Mouse (Mus musculus): ENCODE results near the gene Slc39a8. TPM values are rescaled to one million over a fixed set of nuclear protein-coding genes. Genes with fewer than 3 reads are reported as not detected.
A peak's percentile ranks its signal among the peaks of the same experiment; 100 is the strongest.

The Slc39a8 gene
- total RNA-seq (2021) = 1 to 10 TPM; 2.7 to 3.6 TPM

DNA sequence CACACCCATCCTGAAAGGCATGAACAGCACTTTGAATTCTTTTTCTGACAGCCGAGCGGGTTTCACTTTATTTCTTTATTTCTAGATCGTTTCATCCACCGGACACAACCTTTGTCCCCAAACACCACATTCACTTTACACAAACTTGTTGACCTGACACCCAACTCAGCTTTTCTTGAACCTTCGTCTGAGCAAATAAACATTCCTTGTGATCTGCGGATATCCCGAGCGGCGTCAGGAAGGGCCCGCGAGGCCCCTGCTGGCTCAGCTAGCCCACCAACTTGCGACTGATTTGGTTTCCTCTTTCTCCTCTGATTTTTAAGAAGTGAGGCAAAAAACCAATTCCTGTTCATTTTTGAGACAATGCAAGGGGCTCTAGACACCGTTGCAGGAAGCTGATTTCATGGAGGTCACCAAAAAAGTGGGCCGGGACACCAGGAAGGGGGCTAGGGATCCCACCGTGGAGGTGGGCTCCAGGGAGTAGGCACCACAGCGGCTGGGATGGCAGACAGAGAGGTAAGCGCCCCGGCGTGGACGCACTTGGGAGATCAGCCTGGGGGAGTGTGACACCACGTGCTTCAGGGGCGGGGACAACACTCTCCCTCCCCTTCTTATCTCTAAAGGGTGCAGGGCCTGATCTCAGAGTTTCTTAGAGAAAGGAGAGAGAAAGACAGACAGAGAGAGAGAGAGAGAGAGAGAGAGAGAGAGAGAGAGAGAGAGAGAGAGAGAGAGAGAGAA is at the start of gene Slc39a8:
Gene Slc39a8 (plus strand): TSS at position 264 of the 738 bp plus-strand sequence.
- peak; percentile 40 to 53 for DNase-seq

DNA sequence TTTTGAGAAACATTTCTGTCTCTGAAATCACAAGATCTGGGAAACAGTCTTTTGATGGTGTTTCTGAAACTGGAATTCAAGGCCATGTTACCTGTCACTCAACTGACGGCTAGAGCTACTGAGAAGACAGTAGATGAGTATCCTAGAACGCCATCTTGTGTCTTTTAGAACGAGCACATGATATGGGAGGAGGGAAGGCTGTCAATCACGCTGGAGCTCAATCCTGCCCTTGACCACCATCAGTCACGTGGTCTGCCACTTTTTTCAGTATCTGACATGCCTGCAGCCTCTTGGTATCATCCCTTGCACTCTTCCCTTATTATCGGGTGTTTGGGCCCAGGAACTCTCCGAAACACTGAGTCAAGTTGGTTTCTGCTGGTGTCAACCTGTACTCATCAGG is 40.0 kb upstream of the Slc39a8 start:
- no peak for DNase-seq

DNA sequence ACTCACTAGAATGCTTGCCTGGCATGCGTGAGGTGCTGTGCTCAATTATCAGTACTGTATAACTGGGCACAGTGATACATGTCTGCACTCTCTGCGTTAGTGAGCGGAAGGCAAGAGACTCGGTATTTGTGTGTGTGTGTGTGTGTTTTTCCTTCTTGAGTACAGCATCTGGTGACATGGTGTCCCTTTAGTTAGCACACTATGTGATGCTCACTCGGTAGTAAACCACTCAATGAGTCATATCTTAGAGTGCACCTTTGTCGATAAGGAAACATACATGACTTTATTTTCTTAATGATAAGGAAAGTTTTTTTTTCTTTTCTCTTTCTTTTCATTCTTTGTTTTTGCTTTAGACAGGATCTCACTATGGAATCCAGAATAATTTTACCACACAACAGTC is 29.0 kb upstream of the Slc39a8 start:
- no peak for DNase-seq

DNA sequence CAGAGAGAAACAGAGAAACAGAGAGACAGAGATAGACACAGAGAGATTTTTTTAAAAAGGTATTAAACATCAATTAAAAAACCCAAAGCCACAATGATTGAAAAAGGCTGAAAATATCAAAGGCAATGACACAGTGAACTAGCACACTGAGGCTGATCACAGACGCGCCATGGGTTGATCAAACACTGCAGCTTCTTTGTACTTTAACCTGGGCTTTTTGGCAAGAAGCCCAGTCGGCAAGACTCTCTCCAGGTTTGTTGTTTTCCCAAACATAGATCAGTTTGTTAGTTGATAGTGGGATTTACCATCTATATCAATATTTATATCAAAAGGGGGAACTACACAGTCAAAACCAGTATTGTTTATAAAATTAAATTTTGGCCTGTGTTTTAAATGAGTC is 26.8 kb upstream of the Slc39a8 start:
- DNase-seq = no peak

DNA sequence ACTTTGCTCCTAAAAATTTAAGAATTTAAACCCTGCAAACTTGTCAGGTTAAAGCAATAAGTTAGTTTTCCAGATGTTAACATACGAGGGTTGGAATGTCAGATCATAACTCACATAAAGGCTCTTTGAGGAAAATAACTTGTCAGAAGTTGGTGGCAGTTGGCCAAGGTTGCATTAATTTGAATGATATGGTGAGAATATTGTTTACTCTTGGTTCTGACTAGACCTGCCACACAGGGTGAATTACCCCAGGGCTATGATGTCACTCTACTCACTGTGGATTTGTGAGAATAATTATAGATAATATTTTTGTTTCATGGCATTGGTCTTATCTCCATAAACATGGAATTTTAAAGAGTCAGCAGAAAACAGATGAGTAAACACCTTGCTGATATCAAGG is 26.4 kb upstream of the Slc39a8 start:
- DNase-seq = no peak

DNA sequence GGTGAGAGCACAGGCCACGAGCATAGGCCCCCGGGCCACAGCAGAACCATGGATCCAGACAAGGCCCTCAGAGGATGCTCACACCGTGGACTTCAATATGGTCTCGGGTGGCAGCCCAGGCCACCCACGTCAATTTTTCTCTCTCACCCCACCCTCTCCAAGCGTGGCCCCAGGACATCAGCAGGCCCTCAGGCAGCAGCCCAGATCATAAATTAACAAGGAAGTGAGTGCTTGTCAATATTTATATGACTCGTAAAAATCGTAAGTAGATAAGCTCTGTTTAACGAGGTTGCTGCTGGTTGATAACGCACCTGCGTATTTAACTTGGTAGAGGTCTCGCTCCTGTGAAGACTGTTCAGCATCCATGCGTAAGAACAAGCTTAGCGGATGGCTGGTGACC is 10.4 kb upstream of the Slc39a8 start:
- DNase-seq = no peak

DNA sequence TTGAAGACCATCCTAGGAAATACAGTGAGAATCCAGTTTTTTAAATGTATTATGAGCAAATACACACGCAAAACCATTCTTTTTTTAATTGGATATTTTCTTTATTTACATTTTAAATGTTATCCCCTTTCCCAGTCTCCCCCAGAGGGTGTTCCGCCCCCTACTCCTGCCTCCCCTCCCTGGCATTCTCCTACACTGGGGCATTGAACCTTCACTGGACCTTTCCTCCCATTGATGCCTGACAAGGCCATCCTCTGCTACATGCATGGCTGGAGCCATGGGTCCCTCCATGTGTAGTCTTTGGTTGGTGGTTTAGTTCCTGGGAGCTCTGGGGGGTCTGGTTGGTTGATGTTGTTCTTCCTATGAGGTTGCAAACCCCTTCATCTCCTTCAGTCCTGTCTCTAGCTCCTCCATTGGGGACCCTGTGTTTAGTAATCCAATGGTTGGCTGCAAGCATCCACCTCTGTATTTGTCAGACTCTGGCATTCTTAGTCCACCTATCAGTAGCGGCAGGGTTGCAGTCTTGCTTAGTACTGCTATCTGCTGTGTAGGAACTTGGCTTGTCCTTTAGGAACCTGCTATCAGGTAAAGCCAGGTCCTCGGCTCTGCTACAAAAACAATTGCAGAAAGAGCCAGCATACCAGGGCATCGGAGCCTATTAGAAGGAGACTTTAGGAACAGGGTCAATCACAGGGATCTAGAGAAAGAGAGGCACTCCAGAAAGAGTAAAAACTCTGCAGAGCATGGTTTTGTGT is 8.9 kb upstream of the Slc39a8 start:
- DNase-seq = no peak

DNA sequence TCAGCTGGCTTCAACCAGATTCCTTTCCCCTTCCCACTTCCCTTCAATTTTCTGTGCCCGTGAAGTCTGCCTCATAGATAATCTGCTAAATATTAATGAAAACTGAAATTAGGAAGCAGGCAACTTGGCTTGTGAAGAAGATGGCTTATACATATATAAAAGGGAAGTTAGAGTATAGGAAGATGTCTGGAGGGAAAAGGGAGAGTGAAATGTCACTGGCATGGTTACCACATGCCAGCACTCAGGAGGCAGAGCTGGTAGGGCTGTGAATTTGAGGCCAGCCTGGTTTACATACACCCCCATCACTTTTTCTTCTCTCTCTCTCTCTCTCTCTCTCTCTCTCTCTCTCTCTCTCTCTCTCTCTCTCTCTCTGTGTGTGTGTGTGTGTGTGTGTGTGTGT is 8.0 kb upstream of the Slc39a8 start:
- no peak for DNase-seq

DNA sequence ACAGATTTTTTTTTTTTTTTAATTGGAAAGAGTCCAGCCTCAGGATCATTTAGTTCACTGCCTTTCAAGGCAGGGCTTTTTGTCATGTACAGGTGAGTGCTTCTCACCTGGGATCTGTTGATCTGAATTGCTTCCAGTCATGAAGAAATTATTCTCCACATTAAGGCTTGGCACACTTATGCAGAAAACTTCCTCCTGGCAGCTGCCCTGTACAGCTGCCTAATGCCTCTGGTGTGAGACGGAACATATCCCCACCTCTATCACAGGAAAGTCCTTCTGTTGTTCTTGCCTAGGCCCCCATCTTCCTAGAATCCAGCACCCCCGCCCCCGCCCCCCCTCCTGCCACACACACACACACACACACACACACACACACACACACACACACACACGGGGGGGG is 643 bp upstream of the Slc39a8 start:
- DNase-seq = no peak

DNA sequence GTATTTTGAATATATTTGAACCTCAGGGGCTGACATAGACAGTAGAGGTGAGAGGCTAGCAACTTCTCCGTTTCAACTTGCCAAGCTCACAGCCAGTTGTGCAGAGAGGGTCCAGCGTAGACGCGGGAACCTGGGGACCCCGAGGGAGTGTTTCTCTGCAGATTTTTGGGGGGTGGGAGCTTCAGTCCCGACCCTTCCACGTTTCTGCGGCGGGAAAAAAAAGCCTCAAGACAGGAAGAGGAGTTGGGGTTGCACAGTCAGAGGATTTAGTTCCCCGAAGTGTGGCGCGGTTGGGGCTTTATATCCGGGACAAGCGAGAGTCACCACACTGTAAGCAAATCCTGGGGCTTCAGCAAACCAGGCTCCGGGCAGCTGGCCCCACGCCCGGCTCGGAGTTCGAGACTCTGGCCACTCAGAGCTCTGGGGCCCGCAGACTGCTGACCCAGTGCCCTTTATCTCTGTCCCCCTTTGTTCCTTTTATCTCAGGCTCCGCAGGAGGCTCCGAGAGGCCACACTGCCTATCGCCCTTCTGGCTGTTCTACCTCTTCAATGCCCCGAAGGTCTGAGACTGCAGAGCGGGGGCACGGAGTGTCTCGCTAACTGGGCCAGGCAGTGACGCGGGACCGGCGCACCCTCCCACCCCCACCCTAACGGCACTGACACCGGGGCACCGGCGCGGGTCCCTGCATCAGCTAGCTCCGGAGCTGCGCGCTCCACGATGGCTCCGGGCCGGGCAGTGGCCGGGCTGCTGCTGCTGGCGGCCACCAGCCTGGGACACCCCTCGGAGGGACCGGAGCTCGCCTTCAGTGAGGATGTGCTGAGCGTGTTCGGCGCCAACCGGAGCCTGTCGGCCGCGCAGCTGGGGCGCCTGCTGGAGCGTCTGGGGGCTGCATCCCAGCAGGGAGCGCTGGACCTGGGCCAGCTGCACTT is 940 bp downstream of the Slc39a8 start:
- DNase-seq = peak; percentile 15 to 33

DNA sequence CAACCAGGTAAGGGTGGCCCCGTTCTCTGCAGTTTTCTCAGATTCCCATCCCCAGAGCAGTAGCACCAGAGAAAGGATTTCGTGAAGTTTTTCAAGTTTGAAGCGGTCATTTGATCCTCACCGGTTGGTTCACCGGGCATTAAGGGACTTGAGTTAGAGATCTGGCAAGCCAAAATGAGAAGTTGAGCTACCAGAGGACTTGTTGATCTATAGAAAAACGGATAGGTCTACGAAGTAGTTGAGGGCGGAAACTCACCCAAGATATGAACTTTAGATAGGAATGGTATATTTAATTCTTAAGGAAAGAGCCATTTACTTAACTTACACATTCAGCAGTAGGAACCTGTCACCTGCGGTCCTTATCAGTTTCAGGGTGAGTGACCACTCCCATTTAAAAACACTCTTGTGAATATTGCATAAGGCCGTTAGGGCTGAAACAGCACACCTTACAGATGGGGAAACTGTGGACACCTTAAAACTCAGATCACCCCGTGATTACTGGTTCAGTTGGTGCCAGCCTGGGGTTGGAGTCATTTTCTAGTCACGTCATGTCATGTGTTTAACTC is 1.7 kb downstream of the Slc39a8 start:
- DNase-seq = no peak

DNA sequence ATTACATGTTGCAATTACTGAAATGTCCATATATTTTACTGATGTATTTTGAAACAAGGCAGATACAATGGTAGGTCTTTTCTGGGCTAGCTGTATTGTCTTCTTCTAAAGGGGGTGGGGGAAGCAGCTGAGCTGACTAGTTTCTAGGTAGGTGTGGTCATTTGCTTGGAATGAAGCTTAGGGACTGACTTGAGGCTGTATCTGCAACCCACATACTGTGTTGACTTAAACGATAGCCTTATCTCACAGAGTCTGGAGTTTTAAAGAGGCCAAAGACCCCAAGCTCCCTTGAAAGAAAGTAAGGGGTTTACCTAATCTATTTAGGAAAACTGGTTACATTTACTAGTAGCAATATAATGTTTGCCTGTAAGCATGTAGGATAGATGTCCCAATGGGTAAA is 2.9 kb downstream of the Slc39a8 start:
- no peak for DNase-seq

DNA sequence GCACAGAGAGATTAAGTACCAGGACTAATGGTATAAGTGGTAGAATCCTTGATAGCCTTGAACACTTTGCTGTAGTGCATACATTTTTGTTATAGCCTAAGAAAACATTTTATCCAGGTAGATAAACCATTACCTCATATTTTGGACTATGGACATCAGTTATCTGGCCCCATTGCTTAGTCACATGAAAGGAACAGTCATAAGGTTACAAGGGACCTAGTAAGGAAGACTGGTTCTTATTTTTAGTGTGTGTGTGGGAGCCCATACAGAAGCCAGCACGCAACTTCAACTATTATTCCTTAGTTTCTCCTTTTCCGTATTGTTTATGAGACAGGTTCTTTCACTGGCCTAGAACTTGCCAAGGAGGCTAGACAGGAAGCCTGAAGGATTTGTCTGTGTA is 7.4 kb downstream of the Slc39a8 start:
- DNase-seq = no peak

DNA sequence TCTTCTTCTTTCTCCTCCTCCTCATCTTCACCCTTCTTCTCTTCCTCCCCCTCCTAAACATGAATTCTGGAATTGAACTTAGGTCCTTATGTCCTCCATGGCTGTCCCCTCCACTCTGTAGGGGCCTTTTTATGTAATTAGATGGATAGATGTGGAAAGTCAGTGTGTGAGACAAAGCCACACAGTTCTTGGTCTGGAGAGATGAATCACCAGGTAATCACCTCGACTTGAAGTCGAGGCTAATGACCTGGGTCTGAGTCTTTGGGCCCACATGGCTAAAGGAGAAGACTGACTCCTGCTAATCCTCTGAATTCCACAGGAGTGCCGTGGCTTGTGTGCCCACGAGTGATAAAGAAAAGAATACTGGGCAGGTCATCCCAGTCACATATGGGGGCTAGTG is 7.8 kb downstream of the Slc39a8 start:
- DNase-seq = no peak

DNA sequence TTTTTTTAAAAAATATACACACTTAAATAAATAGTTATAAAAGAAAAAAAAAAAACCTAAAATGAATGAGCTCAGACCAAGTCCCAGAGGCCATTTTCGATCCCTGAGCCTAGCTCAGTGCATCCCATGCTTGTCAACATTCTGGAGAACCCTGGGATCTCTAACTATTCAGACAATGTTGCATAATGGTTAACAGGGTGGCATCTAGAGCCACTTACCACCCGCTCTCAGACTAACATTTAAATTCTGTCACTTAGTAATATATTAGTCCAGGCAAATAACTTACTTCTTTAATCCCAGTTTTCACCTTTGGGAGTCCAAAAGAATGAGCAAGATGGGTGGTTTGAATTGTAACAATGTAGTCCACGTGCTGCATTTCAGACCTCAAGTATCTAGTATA is 9.9 kb downstream of the Slc39a8 start:
- no peak for DNase-seq

DNA sequence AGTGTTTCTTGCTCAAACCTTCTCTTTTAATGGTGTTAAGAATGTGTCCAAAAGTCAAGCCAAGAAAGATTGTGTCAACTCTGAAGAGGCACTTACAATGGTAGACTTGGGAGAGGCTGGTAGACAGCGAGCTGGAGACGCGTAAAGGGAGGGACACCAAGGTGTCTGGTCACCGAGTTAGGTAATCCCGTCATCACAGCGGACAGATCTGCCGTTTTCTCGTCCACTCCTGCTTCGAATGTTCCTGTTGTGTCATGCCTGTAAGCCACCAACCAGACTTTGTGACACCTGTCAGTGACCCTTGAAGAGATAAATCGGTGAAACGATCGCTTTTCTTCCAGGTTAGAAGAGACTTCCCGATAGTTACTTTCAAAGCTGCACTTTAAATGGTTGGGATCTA is 14.5 kb downstream of the Slc39a8 start:
- no peak for DNase-seq

DNA sequence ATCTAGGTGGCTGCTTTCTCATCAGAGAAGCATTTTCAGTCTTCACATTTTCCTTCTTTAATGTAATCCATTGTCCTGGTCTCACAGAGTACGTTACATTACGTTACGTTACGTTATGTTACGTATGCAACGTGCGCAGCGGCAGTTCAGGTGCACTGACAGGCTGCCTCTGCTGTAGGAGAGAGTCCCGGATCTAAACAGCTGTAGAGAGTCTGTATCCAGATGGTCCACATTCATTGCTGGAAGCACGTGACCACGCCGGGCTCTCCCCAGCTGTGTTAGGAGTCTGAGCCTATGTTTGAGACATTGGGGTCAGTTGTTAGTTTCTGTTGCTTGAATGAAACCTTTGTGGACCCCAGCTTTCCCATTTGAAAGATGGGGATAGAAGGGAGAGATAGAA is 15.1 kb downstream of the Slc39a8 start:
- no peak for DNase-seq

DNA sequence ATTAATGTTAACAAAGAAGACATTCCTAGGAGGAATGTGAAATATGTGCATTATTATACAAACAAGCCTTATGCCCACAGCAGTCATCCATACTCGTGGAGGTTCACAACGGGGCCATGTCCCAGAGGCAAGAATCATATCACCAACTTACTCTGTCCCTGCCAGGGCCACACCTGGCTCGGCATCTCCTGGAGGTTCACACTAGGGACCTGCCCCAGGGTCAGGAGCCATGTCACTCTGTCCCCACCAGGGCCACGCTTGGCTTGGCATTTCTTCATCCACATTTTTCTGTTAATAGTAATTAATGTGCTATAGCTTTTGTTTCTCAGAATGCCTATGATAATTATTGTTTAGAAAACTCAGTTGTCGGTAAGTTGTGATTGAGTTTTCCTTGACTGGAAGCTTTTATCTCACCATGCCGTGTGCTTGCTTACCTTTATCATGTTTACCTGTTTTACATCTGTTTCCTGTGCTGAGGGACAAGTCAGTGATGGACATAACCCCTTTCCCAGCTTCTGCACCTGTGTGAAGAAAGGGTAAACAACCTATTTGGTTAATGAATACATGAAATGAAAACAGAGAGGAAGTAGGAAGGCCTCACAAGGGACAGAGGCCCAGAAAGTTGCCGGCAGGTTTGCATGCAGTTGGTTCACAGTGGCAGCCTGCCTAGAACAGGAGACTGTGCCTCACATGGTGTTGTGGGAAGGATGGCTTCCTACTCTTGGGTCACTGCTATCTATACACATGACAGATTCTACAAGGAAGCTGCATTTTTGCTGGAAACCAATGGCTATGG is 16.8 kb downstream of the Slc39a8 start:
- no peak for DNase-seq

DNA sequence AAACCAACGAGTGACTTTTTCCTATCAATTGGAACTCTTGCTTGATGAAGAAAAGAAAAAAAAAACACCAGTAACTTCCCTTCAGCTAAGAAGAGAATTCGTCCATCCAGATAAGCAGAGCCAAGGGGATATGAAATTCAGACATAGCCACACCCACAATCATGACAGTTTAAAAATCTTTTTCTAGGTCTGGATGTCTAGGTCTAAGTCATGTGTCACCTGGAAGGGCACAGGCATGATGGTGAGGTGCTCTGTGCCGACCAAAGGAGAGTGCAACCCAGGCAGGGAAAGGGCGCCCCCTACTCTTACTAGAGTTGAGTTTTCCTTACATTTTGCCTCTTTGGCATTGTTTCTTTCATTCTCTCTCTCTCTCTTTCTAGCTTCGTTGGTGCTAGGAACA is 18.1 kb downstream of the Slc39a8 start:
- no peak for DNase-seq

DNA sequence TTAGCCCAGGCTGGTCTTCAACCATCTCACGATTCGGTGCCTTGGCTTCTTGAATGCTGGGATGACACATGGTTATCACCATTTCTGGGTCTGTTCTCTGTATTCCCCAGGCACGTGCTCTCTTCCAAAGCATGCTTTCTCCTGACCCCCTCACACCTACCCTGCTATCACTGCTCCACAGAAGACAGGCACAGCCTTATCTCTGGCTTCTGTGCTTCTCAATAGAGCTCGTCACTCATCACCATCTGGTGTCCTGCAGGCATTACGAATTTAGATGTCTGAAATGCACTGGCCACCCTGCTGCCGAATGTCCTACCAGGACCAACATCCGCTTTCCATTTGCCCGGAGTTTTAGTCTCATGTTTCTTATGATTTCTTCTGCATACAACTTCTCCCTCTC is 18.6 kb downstream of the Slc39a8 start:
- DNase-seq = no peak

DNA sequence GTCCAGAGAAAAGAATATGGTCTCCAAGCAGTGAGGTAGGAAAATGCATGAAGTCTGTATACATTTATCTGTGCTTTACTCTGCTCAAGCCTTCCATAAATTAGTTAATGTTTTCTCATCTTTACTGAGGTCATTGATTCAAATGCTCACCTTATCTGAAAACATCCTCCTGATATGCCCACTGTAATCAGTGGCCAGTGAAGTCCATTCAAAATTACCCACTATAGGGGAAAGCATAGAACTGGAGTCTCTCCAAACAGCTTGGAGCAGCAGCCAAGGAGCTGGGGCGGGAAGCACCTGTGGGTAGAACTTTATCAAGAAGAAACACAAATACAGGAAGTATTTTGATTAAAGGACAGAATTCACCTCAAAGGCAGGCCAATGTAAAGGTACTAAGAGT is 19.8 kb downstream of the Slc39a8 start:
- DNase-seq = no peak

DNA sequence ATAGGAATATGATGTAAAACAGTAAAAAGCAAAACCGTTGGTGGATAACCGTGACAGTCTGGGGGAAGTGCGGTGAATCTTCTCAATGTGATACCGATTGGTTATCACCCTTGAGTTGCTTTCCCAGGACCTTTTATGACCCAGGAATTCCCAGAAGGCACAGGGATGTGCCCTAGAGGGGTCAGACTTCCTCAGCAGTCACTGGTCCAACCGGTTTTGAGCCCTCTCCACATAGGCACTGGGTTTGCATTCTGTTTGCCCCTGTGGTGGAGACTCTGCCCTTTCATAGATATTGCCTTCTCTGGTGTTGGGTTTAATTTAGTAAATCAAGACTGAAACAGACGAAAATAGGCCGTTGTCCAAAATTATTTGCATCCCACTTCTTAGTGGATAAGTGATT is 20.8 kb downstream of the Slc39a8 start:
- no peak for DNase-seq
